Mouse (Mus musculus): ENCODE data around the gene Flrt1. TPM values are rescaled to one million over a fixed set of nuclear protein-coding genes. Genes with fewer than 3 reads are reported as not detected.

Gene Flrt1
- polyA plus RNA-seq (2012; rRNA removed; ENCODE audit: low replicate concordance) = 0.05 and 0.15 TPM in 2 replicates

GRCm38 (mm10) chr19:7105544-7105943 is at the start of gene Flrt1:
Gene Flrt1, minus strand, starts transcription at chr19:7105729.

GRCm38 (mm10) chr19:7056248-7057087 is 49.1 kb downstream of the Flrt1 start, which contains the start of gene Macrod1:
Gene Macrod1, plus strand, starts transcription at chr19:7056810.

Other genes with a start within 250 kb of the Flrt1 start
- 28.0 and 29.4 TPM in 2 replicates for gene Ccdc88b, start 247.5 kb downstream of the Flrt1 start, polyA plus RNA-seq (2012; rRNA removed; ENCODE audit: low replicate concordance)
- gene Trmt112, start 196.0 kb downstream of the Flrt1 start, polyA plus RNA-seq (2012; rRNA removed; ENCODE audit: low replicate concordance) = 47.0 and 71.7 TPM in 2 replicates
- gene Prdx5, start 195.6 kb downstream of the Flrt1 start, polyA plus RNA-seq (2012; rRNA removed; ENCODE audit: low replicate concordance) = 173 and 198 TPM in 2 replicates
- gene Esrra, start 183.9 kb downstream of the Flrt1 start, polyA plus RNA-seq (2012; rRNA removed; ENCODE audit: low replicate concordance) = 295 and 547 TPM in 2 replicates
- gene Catsperz, start 180.3 kb downstream of the Flrt1 start, polyA plus RNA-seq (2012; rRNA removed; ENCODE audit: low replicate concordance) = not detected in 2 replicates
- gene Kcnk4, start 171.2 kb downstream of the Flrt1 start, polyA plus RNA-seq (2012; rRNA removed; ENCODE audit: low replicate concordance) = not detected in 2 replicates
- 87.2 and 152 TPM in 2 replicates for gene Bad, start 163.9 kb downstream of the Flrt1 start, polyA plus RNA-seq (2012; rRNA removed; ENCODE audit: low replicate concordance)
- gene Gpr137, start 163.2 kb downstream of the Flrt1 start, polyA plus RNA-seq (2012; rRNA removed; ENCODE audit: low replicate concordance) = 116 and 165 TPM in 2 replicates
- gene Ppp1r14b, start 130.8 kb downstream of the Flrt1 start, polyA plus RNA-seq (2012; rRNA removed; ENCODE audit: low replicate concordance) = 114 and 131 TPM in 2 replicates
- 470 and 523 TPM in 2 replicates for gene Plcb3, start 129.3 kb downstream of the Flrt1 start, polyA plus RNA-seq (2012; rRNA removed; ENCODE audit: low replicate concordance)
- gene Fkbp2, start 125.2 kb downstream of the Flrt1 start, polyA plus RNA-seq (2012; rRNA removed; ENCODE audit: low replicate concordance) = 26.0 and 27.9 TPM in 2 replicates
- 28.2 and 41.3 TPM in 2 replicates for gene Vegfb, start 118.1 kb downstream of the Flrt1 start, polyA plus RNA-seq (2012; rRNA removed; ENCODE audit: low replicate concordance)
- 35.7 and 47.7 TPM in 2 replicates for gene Dnajc4, start 113.2 kb downstream of the Flrt1 start, polyA plus RNA-seq (2012; rRNA removed; ENCODE audit: low replicate concordance)
- gene Nudt22, start 109.6 kb downstream of the Flrt1 start, polyA plus RNA-seq (2012; rRNA removed; ENCODE audit: low replicate concordance) = 44.2 and 67.5 TPM in 2 replicates
- gene Trpt1, start 109.6 kb downstream of the Flrt1 start, polyA plus RNA-seq (2012; rRNA removed; ENCODE audit: low replicate concordance) = 8.4 and 10.9 TPM in 2 replicates
- gene Fermt3, start 86.3 kb downstream of the Flrt1 start, polyA plus RNA-seq (2012; rRNA removed; ENCODE audit: low replicate concordance) = 8.8 and 17.2 TPM in 2 replicates
- 15.1 and 19.1 TPM in 2 replicates for gene Stip1, start 65.8 kb downstream of the Flrt1 start, polyA plus RNA-seq (2012; rRNA removed; ENCODE audit: low replicate concordance)
- gene Macrod1, start 48.9 kb downstream of the Flrt1 start, polyA plus RNA-seq (2012; rRNA removed; ENCODE audit: low replicate concordance) = 39.6 and 55.8 TPM in 2 replicates
- 83.6 and 128 TPM in 2 replicates for gene Otub1, start 100.6 kb upstream of the Flrt1 start, polyA plus RNA-seq (2012; rRNA removed; ENCODE audit: low replicate concordance)
- gene Cox8a, start 111.9 kb upstream of the Flrt1 start, polyA plus RNA-seq (2012; rRNA removed; ENCODE audit: low replicate concordance) = 3,491 and 5,701 TPM in 2 replicates
- gene Naa40, start 135.5 kb upstream of the Flrt1 start, polyA plus RNA-seq (2012; rRNA removed; ENCODE audit: low replicate concordance) = 11.7 and 14.2 TPM in 2 replicates
- gene Rcor2, start 161.6 kb upstream of the Flrt1 start, polyA plus RNA-seq (2012; rRNA removed; ENCODE audit: low replicate concordance) = 1.5 and 3.3 TPM in 2 replicates
- 199 and 263 TPM in 2 replicates for gene Mark2, start 236.1 kb upstream of the Flrt1 start, polyA plus RNA-seq (2012; rRNA removed; ENCODE audit: low replicate concordance)